Comparison of ENCODE assay signal across 9 mouse cellular contexts in genomic region chr19:8983150-8983650, GRCm38 (mm10). TPM values are rescaled to one million over a fixed set of nuclear protein-coding genes. Genes with fewer than 3 reads are reported as not detected.
DNase-seq lines count a peak whose midpoint lies in the region; ATAC-seq lines count a peak whose summit lies in the region.
"Had no signal": no experiment of that assay in that cellular context is flagged by ENCODE, and none has a peak within 500 bp of the region (broad histone marks: within the 10 kb centered on the region; RNA-seq: fewer than 3 reads in every experiment).

No protein-coding gene starts in this region.

- H3K9me3 ChIP-seq in hindbrain, embryonic 13.5 days: no peaks in the 10 kb centered on the region
- no peaks in the 10 kb centered on the region for H3K9me3 ChIP-seq in hindbrain, embryonic 14.5 days (ENCODE audit: control insufficient read depth, low read length)
- no peaks in the 10 kb centered on the region for H3K9me3 ChIP-seq in heart, embryonic 15.5 days (replicated peaks)
- H3K9me3 ChIP-seq: neural tube, embryonic 12.5 days had no signal

- H3K9ac ChIP-seq in hindbrain, embryonic 13.5 days: 0 out of 2 replicates have a peak overlapping the region, but pooled peaks have one; percentile 13
- H3K9ac ChIP-seq in hindbrain, embryonic 14.5 days: no peak overlapping the region
- 0 out of 2 replicates have a peak overlapping the region, but pooled peaks have one; percentile 4 for H3K9ac ChIP-seq in heart, embryonic 15.5 days

- H3K4me3 ChIP-seq in hindbrain, embryonic 13.5 days: no peak overlapping the region
- no peak overlapping the region for H3K4me3 ChIP-seq in hindbrain, embryonic 14.5 days (replicated peaks; ENCODE audit: low read length)
- H3K4me3 ChIP-seq in heart, embryonic 15.5 days: no peak overlapping the region
- no peak overlapping the region for H3K4me3 ChIP-seq in macrophage (ENCODE audit: inconsistent target)
- H3K4me3 ChIP-seq: neural tube, embryonic 12.5 days had no signal

- H3K79me2 ChIP-seq in macrophage (ENCODE audit: inconsistent target): peaks cover 54% of the 10 kb centered on the region

- intact Hi-C loops in left cerebral cortex, postnatal 10 days (cut with DNase I): no loop called here

- no peak overlapping the region for H3K4me2 ChIP-seq in hindbrain, embryonic 13.5 days
- H3K4me2 ChIP-seq in hindbrain, embryonic 14.5 days (replicated peaks): no peak overlapping the region
- no peak overlapping the region for H3K4me2 ChIP-seq in heart, embryonic 15.5 days
- H3K4me2 ChIP-seq: neural tube, embryonic 12.5 days had no signal

- peaks cover 12% of the 10 kb centered on the region for H3K27me3 ChIP-seq in hindbrain, embryonic 13.5 days
- peaks cover 9% of the 10 kb centered on the region for H3K27me3 ChIP-seq in hindbrain, embryonic 14.5 days (ENCODE audit: control insufficient read depth, insufficient read depth, low read length)
- H3K27me3 ChIP-seq in heart, embryonic 15.5 days: no peaks in the 10 kb centered on the region

- ATAC-seq in hindbrain, embryonic 13.5 days (ENCODE audit: low FRiP score): no peak
- no peak for ATAC-seq in hindbrain, embryonic 14.5 days (ENCODE audit: low FRiP score)
- no peak for ATAC-seq in heart, embryonic 15.5 days (replicated peaks; ENCODE audit: insufficient number of reproducible peaks, insufficient read depth, low FRiP score, low read depth)

- 46% methylated on average over 4 of the region's 4 CpGs for WGBS in hindbrain, embryonic 13.5 days
- 54% methylated on average over 4 of the region's 4 CpGs for WGBS in hindbrain, embryonic 14.5 days
- WGBS in heart, embryonic 15.5 days: 8% methylated on average over 4 of the region's 4 CpGs
- 4% methylated on average over 4 of the region's 4 CpGs for WGBS in macrophage (ENCODE audit: missing documents)

- H3K36me3 ChIP-seq in hindbrain, embryonic 13.5 days: peaks cover 36% of the 10 kb centered on the region
- peaks cover 28% of the 10 kb centered on the region for H3K36me3 ChIP-seq in hindbrain, embryonic 14.5 days (replicated peaks; ENCODE audit: control insufficient read depth, insufficient read depth)
- H3K36me3 ChIP-seq in heart, embryonic 15.5 days: peaks cover 23% of the 10 kb centered on the region
- H3K36me3 ChIP-seq in macrophage (ENCODE audit: inconsistent target): peaks cover 8% of the 10 kb centered on the region

- peaks cover 60% of the 10 kb centered on the region for H3K4me1 ChIP-seq in hindbrain, embryonic 13.5 days (replicated peaks)
- H3K4me1 ChIP-seq in hindbrain, embryonic 14.5 days (replicated peaks; ENCODE audit: control insufficient read depth, insufficient read depth, low read length): peaks cover 26% of the 10 kb centered on the region
- H3K4me1 ChIP-seq in heart, embryonic 15.5 days (replicated peaks): peaks cover 71% of the 10 kb centered on the region

- no peak overlapping the region for H3K27ac ChIP-seq in hindbrain, embryonic 13.5 days
- H3K27ac ChIP-seq in hindbrain, embryonic 14.5 days: no peak overlapping the region
- peak overlapping the region; percentile 55 for H3K27ac ChIP-seq in heart, embryonic 15.5 days
- H3K27ac ChIP-seq in macrophage: peak overlapping the region; percentile 98
- H3K27ac ChIP-seq: neural tube, embryonic 12.5 days had no signal

- no peak for DNase-seq in hindbrain, embryonic 14.5 days (ENCODE audit: low spot score)
- DNase-seq in adrenal gland, adult 8-10 months: peak; percentile 58
- DNase-seq in spleen, postnatal 14 days (ENCODE audit: low spot score in 2 of 2): no peak
- no peak for DNase-seq in cerebellum, adult 8-10 months
- DNase-seq in left cerebral cortex, postnatal 10 days (ENCODE audit: extremely low spot score in 1 of 2, low spot score in 2 of 2): no peak

RNA-seq across cellular contexts. Expression of gene Ahnak, which starts 5.9 kb away (rescaled TPM):
- 5.7 and 6.4 TPM in 2 replicates for polyA plus RNA-seq in hindbrain, embryonic 13.5 days (2015; fragmentation: Nextera tagmentation; extraction: Ambion mirVana)
- 4.5 and 4.9 TPM in 2 replicates for polyA plus RNA-seq in hindbrain, embryonic 14.5 days (2014; fragmentation: Nextera tagmentation; extraction: Ambion mirVana)
- total RNA-seq in adrenal gland, adult 8-10 months (2022): 100 to 1,000 TPM; 122 to 227 (median 158) TPM
- polyA plus RNA-seq in heart, embryonic 15.5 days (2015; fragmentation: Nextera tagmentation; extraction: Ambion mirVana): 31.4 and 38.4 TPM in 2 replicates
- 1,000 to 10,000 TPM in 14 of 26 experiments, 100 to 1,000 TPM in 12; 456 to 7,544 (median 1,268) TPM for total RNA-seq in macrophage (2018; cell fraction: chromatin; rRNA removed)
- total RNA-seq in macrophage (2018; cell fraction: cytosol; rRNA removed): 100 to 1,000 TPM; 156 to 966 (median 391) TPM
- 1,000 to 10,000 TPM in 9 of 26 experiments, 100 to 1,000 TPM in 17; 420 to 2,179 (median 869) TPM for total RNA-seq in macrophage (2018; cell fraction: nucleus; rRNA removed)
- polyA plus RNA-seq in macrophage (2018): 97.5 to 169 TPM (median 125 TPM) in 3 replicates
- 10 to 100 TPM; 14.5 to 17.8 TPM for total RNA-seq in left cerebral cortex, postnatal 10 days (2021)

RNA-seq across cellular contexts. Expression of gene Eef1g, which starts 16.4 kb away (rescaled TPM):
- polyA plus RNA-seq in hindbrain, embryonic 13.5 days (2015; fragmentation: Nextera tagmentation; extraction: Ambion mirVana): 344 and 348 TPM in 2 replicates
- polyA plus RNA-seq in hindbrain, embryonic 14.5 days (2014; fragmentation: Nextera tagmentation; extraction: Ambion mirVana): 308 and 316 TPM in 2 replicates
- 100 to 1,000 TPM; 306 to 355 (median 328) TPM for total RNA-seq in adrenal gland, adult 8-10 months (2022)
- 216 and 256 TPM in 2 replicates for polyA plus RNA-seq in heart, embryonic 15.5 days (2015; fragmentation: Nextera tagmentation; extraction: Ambion mirVana)
- 100 to 1,000 TPM in 21 of 26 experiments, 10 to 100 TPM in 5; 53.9 to 227 (median 126) TPM for total RNA-seq in macrophage (2018; cell fraction: chromatin; rRNA removed)
- 100 to 1,000 TPM; 190 to 422 (median 272) TPM for total RNA-seq in macrophage (2018; cell fraction: cytosol; rRNA removed)
- total RNA-seq in macrophage (2018; cell fraction: nucleus; rRNA removed): 100 to 1,000 TPM in 21 of 26 experiments, 10 to 100 TPM in 5; 78.8 to 331 (median 129) TPM
- 224 to 506 TPM (median 366 TPM) in 3 replicates for polyA plus RNA-seq in macrophage (2018)
- total RNA-seq in left cerebral cortex, postnatal 10 days (2021): 100 to 1,000 TPM; 228 to 251 TPM

RNA-seq across cellular contexts. Expression of gene Tut1, which starts 29.6 kb away (rescaled TPM):
- polyA plus RNA-seq in hindbrain, embryonic 13.5 days (2015; fragmentation: Nextera tagmentation; extraction: Ambion mirVana): 29.4 and 31.1 TPM in 2 replicates
- 20.0 and 23.0 TPM in 2 replicates for polyA plus RNA-seq in hindbrain, embryonic 14.5 days (2014; fragmentation: Nextera tagmentation; extraction: Ambion mirVana)
- total RNA-seq in adrenal gland, adult 8-10 months (2022): 10 to 100 TPM; 22.9 to 31.9 (median 26.8) TPM
- polyA plus RNA-seq in heart, embryonic 15.5 days (2015; fragmentation: Nextera tagmentation; extraction: Ambion mirVana): 13.7 and 19.4 TPM in 2 replicates
- 10 to 100 TPM in 25 of 26 experiments, 1 to 10 TPM in 1; 8.5 to 41.5 (median 30.1) TPM for total RNA-seq in macrophage (2018; cell fraction: chromatin; rRNA removed)
- 10 to 100 TPM in 17 of 26 experiments, 1 to 10 TPM in 9; 4.9 to 15.3 (median 11.1) TPM for total RNA-seq in macrophage (2018; cell fraction: cytosol; rRNA removed)
- total RNA-seq in macrophage (2018; cell fraction: nucleus; rRNA removed): 10 to 100 TPM; 10.2 to 38.9 (median 21.4) TPM
- 11.5 to 14.4 TPM (median 13.4 TPM) in 3 replicates for polyA plus RNA-seq in macrophage (2018)
- total RNA-seq in left cerebral cortex, postnatal 10 days (2021): 10 to 100 TPM; 14.6 to 16.0 TPM

RNA-seq across cellular contexts. Expression of gene Mta2, which starts 41.5 kb away (rescaled TPM):
- 133 and 137 TPM in 2 replicates for polyA plus RNA-seq in hindbrain, embryonic 13.5 days (2015; fragmentation: Nextera tagmentation; extraction: Ambion mirVana)
- 29.3 and 30.3 TPM in 2 replicates for polyA plus RNA-seq in hindbrain, embryonic 14.5 days (2014; fragmentation: Nextera tagmentation; extraction: Ambion mirVana)
- total RNA-seq in adrenal gland, adult 8-10 months (2022): 100 to 1,000 TPM in 2 of 4 experiments, 10 to 100 TPM in 2; 83.4 to 133 (median 102) TPM
- polyA plus RNA-seq in heart, embryonic 15.5 days (2015; fragmentation: Nextera tagmentation; extraction: Ambion mirVana): 74.2 and 99.5 TPM in 2 replicates
- total RNA-seq in macrophage (2018; cell fraction: chromatin; rRNA removed): 100 to 1,000 TPM in 24 of 26 experiments, 10 to 100 TPM in 2; 88.3 to 226 (median 144) TPM
- total RNA-seq in macrophage (2018; cell fraction: cytosol; rRNA removed): 10 to 100 TPM; 44.2 to 69.6 (median 59.4) TPM
- total RNA-seq in macrophage (2018; cell fraction: nucleus; rRNA removed): 100 to 1,000 TPM in 7 of 26 experiments, 10 to 100 TPM in 19; 59.1 to 117 (median 82.6) TPM
- polyA plus RNA-seq in macrophage (2018): 63.1 to 68.2 TPM (median 63.7 TPM) in 3 replicates
- 10 to 100 TPM; 50.2 to 52.4 TPM for total RNA-seq in left cerebral cortex, postnatal 10 days (2021)

RNA-seq across cellular contexts. Expression of gene Eml3, which starts 53.8 kb away (rescaled TPM):
- polyA plus RNA-seq in hindbrain, embryonic 13.5 days (2015; fragmentation: Nextera tagmentation; extraction: Ambion mirVana): 9.4 and 11.3 TPM in 2 replicates
- 5.8 and 6.1 TPM in 2 replicates for polyA plus RNA-seq in hindbrain, embryonic 14.5 days (2014; fragmentation: Nextera tagmentation; extraction: Ambion mirVana)
- total RNA-seq in adrenal gland, adult 8-10 months (2022): 10 to 100 TPM; 57.9 to 87.6 (median 79.6) TPM
- 12.7 and 21.9 TPM in 2 replicates for polyA plus RNA-seq in heart, embryonic 15.5 days (2015; fragmentation: Nextera tagmentation; extraction: Ambion mirVana)
- total RNA-seq in macrophage (2018; cell fraction: chromatin; rRNA removed): 100 to 1,000 TPM in 9 of 26 experiments, 10 to 100 TPM in 17; 50.6 to 172 (median 87.4) TPM
- 10 to 100 TPM; 10.0 to 28.9 (median 19.9) TPM for total RNA-seq in macrophage (2018; cell fraction: cytosol; rRNA removed)
- total RNA-seq in macrophage (2018; cell fraction: nucleus; rRNA removed): 10 to 100 TPM; 26.1 to 93.8 (median 46.9) TPM
- polyA plus RNA-seq in macrophage (2018): 17.0 to 32.0 TPM (median 23.3 TPM) in 3 replicates
- total RNA-seq in left cerebral cortex, postnatal 10 days (2021): 1 to 10 TPM; 7.5 to 8.5 TPM

Comparison
In these comparisons a context has a peak if more than half of its experiments do, and no peak if none do; other contexts are left out.
1. H3K27ac ChIP-seq: peak in heart, embryonic 15.5 days (single experiment) and macrophage (single experiment); none in hindbrain, embryonic 13.5 days (single experiment) and hindbrain, embryonic 14.5 days (single experiment).